Mouse (Mus musculus) forebrain, embryonic 10.5 days (tissue): ENCODE measurements at regions not wholly inside any gene's neighbourhood (a gene's known extent, or its start where the extent isn't known, plus 50 kb on each side); places are given as distances from the start of the nearest gene placed in this dataset.

Source experiments
- DNase-seq: peaks from one replicate; pipeline ENCODE4 v3.0.0-alpha.2; 2017; ENCODE audit warnings: low spot score; ENCODE audit errors: extremely low spot score
- H3K27ac ChIP-seq: fragments of 300-500 bp; sonication (generic); 2 replicates; pipeline ENCODE4 v1.5.1; 2016; ENCODE audit warnings: mild to moderate bottlenecking
- H3K27me3 ChIP-seq: fragments of 300-500 bp; sonication (generic); 2 replicates; pipeline ENCODE4 v1.6.1; 2016; ENCODE audit warnings: mild to moderate bottlenecking; ENCODE audit not compliant: poor library complexity, severe bottlenecking
- H3K36me3 ChIP-seq: fragments of 300-500 bp; sonication (generic); replicated peaks from 2 replicates; pipeline ENCODE4 v1.6.1; 2016; ENCODE audit warnings: mild to moderate bottlenecking, moderate library complexity
- H3K4me1 ChIP-seq: fragments of 300-500 bp; sonication (generic); 2 replicates; pipeline ENCODE4 v1.6.1; 2016
- H3K4me3 ChIP-seq: fragments of 300-500 bp; sonication (generic); 2 replicates; pipeline ENCODE4 v1.5.1; 2016; ENCODE audit warnings: mild to moderate bottlenecking, moderate library complexity
- H3K9me3 ChIP-seq: fragments of 300-500 bp; sonication (generic); 2 replicates; pipeline ENCODE4 v1.6.1; 2016; ENCODE audit warnings: mild to moderate bottlenecking, moderate library complexity
- WGBS: fragments of 180-500 bp; shearing (Covaris S2); methylation state at CpG from one replicate; pipeline ENCODE4 v1.1.7; 2016; 5-methylcytosine and 5-hydroxymethylcytosine counted together

DNA sequence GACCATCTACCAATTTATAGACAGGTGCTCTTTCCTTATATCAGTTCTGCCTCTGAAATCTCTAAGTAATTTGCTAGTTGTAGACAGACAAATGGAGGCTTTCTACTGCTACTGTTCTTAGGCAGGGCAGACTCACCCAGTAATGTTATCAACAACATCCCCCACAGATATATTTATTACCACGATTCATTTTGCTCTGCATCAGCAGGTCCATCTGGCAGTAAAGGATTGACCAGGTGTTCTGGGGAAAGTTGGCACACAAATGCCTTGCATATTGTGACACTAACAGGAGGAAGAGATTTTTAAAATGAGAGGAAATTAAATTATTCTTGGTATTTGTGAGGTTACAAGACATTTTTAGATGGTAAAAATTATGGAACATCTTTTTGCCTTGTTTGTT is 627.3 kb upstream of the Tmprss15 start:
- WGBS, result 88% methylated on average over 1 of the region's 1 CpGs
- H3K36me3 ChIP-seq, result no peaks in the 10 kb centered on the region
- no peak overlapping the region for H3K4me3 ChIP-seq
- no peaks in the 10 kb centered on the region for H3K4me1 ChIP-seq
- DNase-seq, result no peak
- H3K9me3 ChIP-seq, result no peaks in the 10 kb centered on the region
- no peaks in the 10 kb centered on the region for H3K27me3 ChIP-seq
- no peak overlapping the region for H3K27ac ChIP-seq

DNA sequence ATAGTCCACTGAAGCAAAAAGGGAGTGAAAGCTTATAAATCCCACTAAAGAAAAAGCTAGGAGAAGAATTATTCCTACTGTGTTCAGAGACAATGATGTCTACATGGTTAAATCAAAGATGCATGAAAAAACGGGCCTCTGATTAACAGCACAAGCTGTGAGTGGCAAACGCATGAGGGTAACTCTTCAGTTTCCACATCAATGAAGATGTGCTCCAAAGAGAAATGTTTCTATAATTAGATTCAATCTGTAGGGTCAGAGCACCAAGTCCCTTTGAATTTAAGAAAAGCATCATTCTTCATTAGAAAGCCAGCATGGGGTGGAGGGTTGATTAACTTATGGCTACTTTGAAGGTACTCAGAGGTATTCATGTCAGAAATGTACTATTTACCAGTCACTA is 601.5 kb upstream of the Tmprss15 start:
- WGBS, result 23% methylated on average over 2 of the region's 2 CpGs
- Histone ChIP-seq H3K4me1 (no peaks in the 10 kb centered on the region), H3K27me3 (no peaks in the 10 kb centered on the region), H3K36me3 (no peaks in the 10 kb centered on the region), H3K4me3 (no peak overlapping the region), H3K27ac (no peak overlapping the region), H3K9me3 (no peaks in the 10 kb centered on the region)
- no peak for DNase-seq

DNA sequence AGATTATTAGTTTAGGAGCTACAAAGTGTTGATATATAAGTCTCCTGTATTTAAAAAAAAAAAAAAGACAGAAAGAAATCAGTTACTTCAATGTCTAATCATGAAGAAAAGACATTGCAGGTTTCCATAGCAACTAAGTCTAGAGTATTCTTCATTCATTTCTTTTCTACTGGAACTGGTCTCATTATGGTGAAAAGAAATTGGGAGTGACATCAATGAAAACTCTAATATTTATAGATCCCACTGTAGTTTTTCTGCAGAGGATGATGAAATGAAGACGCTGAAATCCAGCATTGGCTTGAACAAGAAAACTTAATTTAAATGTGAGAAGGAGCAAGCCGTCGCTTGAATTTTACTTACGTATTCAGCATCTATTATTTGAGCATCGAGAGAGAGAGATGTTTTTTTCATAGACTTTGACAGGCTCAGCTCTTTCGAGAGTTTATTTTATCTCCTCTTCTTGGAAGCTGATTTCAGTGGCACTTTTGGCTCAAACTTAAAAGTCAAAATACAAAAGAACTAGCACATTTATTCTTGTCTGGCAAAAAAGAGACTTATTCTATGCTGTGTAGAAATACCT is 560.4 kb upstream of the Tmprss15 start:
- no peaks in the 10 kb centered on the region for H3K9me3 ChIP-seq
- no peaks in the 10 kb centered on the region for H3K27me3 ChIP-seq
- no peak overlapping the region for H3K27ac ChIP-seq
- 91% methylated on average over 6 of the region's 6 CpGs for WGBS
- H3K4me1 ChIP-seq, result no peaks in the 10 kb centered on the region
- H3K4me3 ChIP-seq, result no peak overlapping the region
- H3K36me3 ChIP-seq, result no peaks in the 10 kb centered on the region
- DNase-seq, result no peak

DNA sequence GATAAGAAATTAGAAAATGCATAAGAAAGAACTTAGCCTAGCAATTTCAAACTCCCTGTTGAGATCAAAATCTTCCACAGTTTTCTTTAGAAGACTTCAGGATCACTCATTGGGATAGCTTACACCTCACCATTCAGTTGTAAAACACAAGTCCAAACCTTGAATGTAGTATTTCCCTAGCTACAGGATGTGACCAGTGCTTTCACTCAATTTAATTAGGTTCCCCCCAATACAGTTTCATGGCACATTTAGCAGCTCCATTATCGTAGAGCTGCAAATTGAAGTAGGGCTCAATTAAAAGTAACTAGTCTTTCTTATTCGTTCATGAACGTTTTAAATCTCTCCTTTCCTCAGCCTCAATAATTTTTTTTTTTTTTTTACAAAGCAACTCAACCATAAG is 550.0 kb upstream of the Tmprss15 start:
- Histone ChIP-seq H3K27ac (no peak overlapping the region), H3K9me3 (no peaks in the 10 kb centered on the region), H3K4me3 (no peak overlapping the region), H3K36me3 (no peaks in the 10 kb centered on the region), H3K4me1 (no peaks in the 10 kb centered on the region), H3K27me3 (no peaks in the 10 kb centered on the region)
- WGBS, result 73% methylated on average over 3 of the region's 3 CpGs
- no peak for DNase-seq

DNA sequence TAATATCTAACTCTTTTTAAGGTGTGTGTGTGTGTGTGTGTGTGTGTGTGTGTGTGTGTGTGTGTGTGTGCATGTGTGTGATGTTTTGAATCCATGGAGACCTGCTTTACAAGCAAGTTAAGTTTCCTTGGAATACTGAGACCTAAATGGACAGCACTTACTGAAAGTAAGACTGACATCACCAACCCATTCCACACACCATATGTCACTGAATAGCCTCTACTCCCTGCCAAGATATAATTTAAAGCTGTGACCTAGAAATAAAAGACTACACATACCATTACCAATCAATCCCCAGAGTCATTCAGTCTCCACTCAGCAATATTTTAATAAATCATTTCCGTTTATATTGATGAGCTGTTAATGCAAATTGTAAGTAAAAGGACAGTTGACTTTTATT is 536.2 kb upstream of the Tmprss15 start:
- no peaks in the 10 kb centered on the region for H3K9me3 ChIP-seq
- no peak for DNase-seq
- no peaks in the 10 kb centered on the region for H3K36me3 ChIP-seq
- H3K27me3 ChIP-seq, result no peaks in the 10 kb centered on the region
- no peaks in the 10 kb centered on the region for H3K4me1 ChIP-seq
- no peak overlapping the region for H3K4me3 ChIP-seq
- no peak overlapping the region for H3K27ac ChIP-seq
- 89% methylated on average over 1 of the region's 1 CpGs for WGBS

DNA sequence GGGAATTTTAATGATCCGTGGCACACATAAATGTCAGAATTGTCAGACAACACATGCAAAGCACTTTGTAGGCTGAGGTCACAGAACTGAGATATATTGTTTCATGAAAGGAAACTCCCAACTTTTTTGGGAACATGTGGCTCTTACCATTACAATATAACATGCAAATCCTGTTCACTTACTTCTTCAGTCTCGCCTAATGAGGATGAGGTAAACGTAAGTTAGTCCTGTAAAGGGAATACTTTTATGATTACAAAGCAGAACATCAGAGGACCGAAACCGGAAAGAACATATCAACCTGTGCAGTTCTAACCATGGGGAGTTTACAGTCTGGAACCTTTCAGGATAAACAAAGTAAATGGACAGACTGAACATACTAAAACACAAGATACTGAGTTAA is 520.1 kb upstream of the Tmprss15 start:
- H3K27me3 ChIP-seq, result no peaks in the 10 kb centered on the region
- no peak overlapping the region for H3K27ac ChIP-seq
- no peaks in the 10 kb centered on the region for H3K36me3 ChIP-seq
- H3K9me3 ChIP-seq, result no peaks in the 10 kb centered on the region
- DNase-seq, result no peak
- H3K4me1 ChIP-seq, result no peaks in the 10 kb centered on the region
- H3K4me3 ChIP-seq, result no peak overlapping the region
- 90% methylated on average over 5 of the region's 5 CpGs for WGBS

DNA sequence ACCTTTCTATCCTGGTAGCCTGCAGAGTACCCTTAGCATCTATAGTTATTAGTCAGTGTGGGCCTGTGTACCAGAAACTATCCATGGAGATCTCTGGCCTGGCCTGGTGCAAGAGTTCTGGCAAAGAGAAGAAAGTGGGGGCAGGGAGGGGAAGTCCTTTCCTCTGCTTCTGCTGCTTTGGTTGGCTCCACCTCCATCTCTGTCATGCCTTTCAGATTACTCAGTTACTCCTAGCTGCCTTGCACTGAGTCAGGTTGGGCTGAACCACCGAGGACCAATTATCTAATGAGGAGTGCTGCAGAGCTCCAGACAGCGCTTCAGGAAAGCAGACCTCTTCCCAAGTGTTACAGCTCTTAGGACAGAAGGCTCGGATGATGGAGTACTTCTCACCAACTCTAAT is 500.0 kb upstream of the Tmprss15 start:
- no peak for DNase-seq
- no peaks in the 10 kb centered on the region for H3K36me3 ChIP-seq
- no peaks in the 10 kb centered on the region for H3K4me1 ChIP-seq
- WGBS, result 72% methylated on average over 3 of the region's 3 CpGs
- H3K27me3 ChIP-seq, result no peaks in the 10 kb centered on the region
- H3K9me3 ChIP-seq, result no peaks in the 10 kb centered on the region
- H3K27ac ChIP-seq, result no peak overlapping the region
- H3K4me3 ChIP-seq, result no peak overlapping the region

DNA sequence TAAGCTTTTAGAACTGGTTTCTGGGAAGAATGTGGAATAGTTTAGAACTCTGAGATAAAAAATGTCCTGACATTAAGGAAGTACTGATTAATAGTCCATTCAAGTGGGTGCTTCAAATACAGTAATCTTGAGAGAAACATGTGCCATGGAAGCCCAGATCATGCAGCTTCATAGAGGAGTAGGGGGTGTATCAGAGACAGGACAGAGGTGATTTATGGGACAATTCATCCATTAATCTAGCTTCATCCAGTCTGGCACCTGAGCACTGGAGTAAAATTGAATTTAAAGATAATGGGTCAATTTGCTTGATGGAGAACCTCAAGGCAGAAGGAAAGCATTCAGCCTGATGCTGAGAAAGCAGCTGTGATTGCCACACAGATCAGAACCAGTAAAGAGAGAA is 494.8 kb upstream of the Tmprss15 start:
- Histone ChIP-seq H3K27ac (no peak overlapping the region), H3K4me1 (no peaks in the 10 kb centered on the region), H3K9me3 (no peaks in the 10 kb centered on the region), H3K27me3 (no peaks in the 10 kb centered on the region), H3K4me3 (no peak overlapping the region), H3K36me3 (no peaks in the 10 kb centered on the region)
- no peak for DNase-seq

DNA sequence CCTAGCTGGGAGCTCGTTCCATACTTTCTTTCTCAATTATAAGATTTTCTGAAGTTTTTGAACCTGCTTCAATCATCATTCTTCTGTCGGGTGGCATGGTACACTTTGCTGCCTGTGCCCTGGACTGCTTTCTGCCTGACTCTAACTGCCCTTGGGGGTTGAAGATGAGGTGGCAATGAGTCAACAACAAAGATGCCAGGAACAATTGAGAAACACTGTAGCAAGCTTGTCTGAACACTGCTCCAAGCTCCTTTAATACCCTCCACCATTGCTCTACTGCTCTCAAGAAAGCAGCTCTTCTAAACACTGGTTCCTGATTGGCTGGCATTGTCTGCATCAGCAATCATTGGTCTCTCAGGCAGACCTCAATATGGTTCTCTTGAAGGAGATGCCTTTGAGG is 480.0 kb upstream of the Tmprss15 start:
- H3K4me3 ChIP-seq, result no peak overlapping the region
- H3K27me3 ChIP-seq, result no peaks in the 10 kb centered on the region
- H3K36me3 ChIP-seq, result no peaks in the 10 kb centered on the region
- H3K27ac ChIP-seq, result no peak overlapping the region
- H3K4me1 ChIP-seq, result no peaks in the 10 kb centered on the region
- DNase-seq, result no peak
- no peaks in the 10 kb centered on the region for H3K9me3 ChIP-seq
- 93% methylated on average over 2 of the region's 2 CpGs for WGBS

DNA sequence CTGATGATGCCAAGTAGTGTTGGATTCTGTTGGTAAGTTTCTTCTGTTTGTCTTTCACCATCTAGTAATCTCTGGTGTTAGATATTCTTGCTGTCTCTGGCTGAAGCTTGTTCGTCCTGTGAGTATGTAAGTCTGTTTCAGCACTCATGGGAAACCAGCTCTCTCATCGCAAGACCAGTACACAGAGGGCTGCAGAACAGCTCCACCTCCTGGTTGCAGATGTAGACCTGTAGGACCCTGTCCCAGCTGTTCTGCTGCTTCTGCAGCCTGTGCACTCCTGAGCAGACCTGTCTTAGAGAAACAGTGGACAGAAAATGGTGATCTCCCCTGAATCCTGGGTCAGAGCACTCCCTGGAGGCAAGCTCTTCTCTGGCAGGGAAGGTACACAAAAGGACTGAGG is 443.5 kb upstream of the Tmprss15 start:
- H3K36me3 ChIP-seq, result no peaks in the 10 kb centered on the region
- no peaks in the 10 kb centered on the region for H3K9me3 ChIP-seq
- no peak for DNase-seq
- H3K4me1 ChIP-seq, result no peaks in the 10 kb centered on the region
- no peak overlapping the region for H3K27ac ChIP-seq
- H3K4me3 ChIP-seq, result no peak overlapping the region
- WGBS, result 70% methylated on average over 2 of the region's 2 CpGs
- no peaks in the 10 kb centered on the region for H3K27me3 ChIP-seq

DNA sequence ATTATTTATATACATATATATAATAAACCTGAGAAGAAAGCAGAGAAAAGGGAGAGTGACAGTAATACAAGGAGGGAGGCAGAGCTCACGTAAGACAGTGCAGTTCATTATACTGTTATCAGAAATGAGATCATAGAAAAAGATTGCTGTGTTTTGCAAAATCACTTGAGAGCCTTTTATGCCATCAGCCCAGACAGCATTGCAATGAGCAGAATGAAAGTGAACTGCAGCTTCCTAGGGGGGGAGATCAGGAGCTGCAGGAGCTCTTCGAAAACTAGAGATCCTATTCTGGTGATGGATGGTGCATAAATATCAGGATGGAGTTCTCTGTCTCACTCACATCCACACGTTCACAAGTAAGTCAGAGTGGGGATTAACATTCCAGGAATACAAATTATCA is 401.6 kb upstream of the Tmprss15 start:
- 81% methylated on average over 3 of the region's 3 CpGs for WGBS
- Histone ChIP-seq H3K4me1 (no peaks in the 10 kb centered on the region), H3K36me3 (no peaks in the 10 kb centered on the region), H3K27me3 (no peaks in the 10 kb centered on the region), H3K4me3 (no peak overlapping the region), H3K9me3 (no peaks in the 10 kb centered on the region), H3K27ac (no peak overlapping the region)
- no peak for DNase-seq

DNA sequence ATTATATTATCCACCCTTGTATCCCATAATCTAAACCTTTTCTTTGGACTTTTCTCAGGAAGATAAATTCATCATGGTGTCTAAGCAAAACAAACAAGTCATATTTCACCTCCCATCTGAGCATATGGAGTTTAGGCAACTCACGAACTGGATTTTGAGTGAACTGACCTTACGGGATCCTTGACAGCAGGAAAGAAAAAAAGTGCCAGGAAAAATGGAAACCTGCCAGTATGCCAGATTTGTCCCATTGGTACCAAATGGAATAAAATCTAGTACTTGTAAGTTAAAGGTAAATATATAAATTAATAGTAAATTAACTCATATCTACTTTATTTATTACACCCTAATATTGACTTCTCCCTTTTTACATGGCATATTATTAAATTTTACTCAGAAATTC is 360.0 kb upstream of the Tmprss15 start:
- no peaks in the 10 kb centered on the region for H3K9me3 ChIP-seq
- WGBS, result 93% methylated on average over 2 of the region's 2 CpGs
- no peak for DNase-seq
- H3K36me3 ChIP-seq, result no peaks in the 10 kb centered on the region
- H3K27ac ChIP-seq, result no peak overlapping the region
- H3K4me1 ChIP-seq, result no peaks in the 10 kb centered on the region
- H3K4me3 ChIP-seq, result no peak overlapping the region
- no peaks in the 10 kb centered on the region for H3K27me3 ChIP-seq

DNA sequence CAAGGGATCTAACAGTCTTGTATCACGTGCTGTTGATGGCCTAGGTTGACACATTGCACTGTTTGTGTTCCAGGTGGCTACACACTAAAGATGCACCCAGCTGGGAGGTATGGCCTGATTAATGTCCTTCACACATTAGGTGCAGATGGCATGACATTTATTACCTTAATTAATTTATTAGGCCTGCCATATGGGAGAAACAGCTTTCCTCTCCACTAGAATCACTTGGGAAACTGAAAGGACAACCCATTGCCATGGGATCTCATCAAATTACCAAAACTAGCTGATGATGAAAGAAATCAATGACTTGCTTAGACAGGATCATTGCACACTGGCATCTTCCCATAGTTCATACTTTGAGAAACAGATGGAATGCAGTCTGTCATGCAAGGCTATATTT is 358.8 kb upstream of the Tmprss15 start:
- no peak overlapping the region for H3K27ac ChIP-seq
- no peaks in the 10 kb centered on the region for H3K4me1 ChIP-seq
- no peaks in the 10 kb centered on the region for H3K9me3 ChIP-seq
- H3K36me3 ChIP-seq, result no peaks in the 10 kb centered on the region
- 75% methylated on average over 1 of the region's 1 CpGs for WGBS
- H3K27me3 ChIP-seq, result no peaks in the 10 kb centered on the region
- no peak for DNase-seq
- H3K4me3 ChIP-seq, result no peak overlapping the region

DNA sequence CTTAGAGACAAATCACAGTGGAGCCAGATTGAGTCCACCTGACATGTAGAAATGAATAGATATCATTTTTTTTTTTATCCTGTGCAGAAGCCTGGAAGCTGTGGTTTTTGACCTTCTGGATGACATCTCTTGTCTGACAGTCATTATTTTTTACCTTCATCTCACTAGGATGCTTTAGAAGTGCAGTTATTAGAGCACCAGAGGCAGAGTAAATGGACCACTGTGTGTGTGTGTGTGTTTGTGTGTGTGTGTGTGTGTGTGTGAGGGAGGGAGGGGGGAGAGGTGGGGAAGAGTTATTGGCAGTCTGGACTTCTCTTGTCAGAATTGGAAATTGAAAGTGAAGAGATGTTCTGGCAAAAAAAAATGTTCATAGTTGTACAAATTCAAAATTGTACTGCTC is 316.5 kb upstream of the Tmprss15 start:
- Histone ChIP-seq H3K4me1 (peaks cover 9% of the 10 kb centered on the region), H3K36me3 (no peaks in the 10 kb centered on the region), H3K4me3 (no peak overlapping the region), H3K9me3 (no peaks in the 10 kb centered on the region), H3K27ac (no peak overlapping the region), H3K27me3 (no peaks in the 10 kb centered on the region)
- no peak for DNase-seq
